23 mouse cellular contexts compared by ENCODE assay signal in genomic region chr17:78145335-78145734, GRCm38 (mm10). TPM values are rescaled to one million over a fixed set of nuclear protein-coding genes. Genes with fewer than 3 reads are reported as not detected.
DNase-seq lines count a peak whose midpoint lies in the region; TF ChIP-seq lines count a peak whose summit lies in the region.
"Had no signal": no experiment of that assay in that cellular context is flagged by ENCODE, and none has a peak within 500 bp of the region (broad histone marks: within the 10 kb centered on the region; RNA-seq: fewer than 3 reads in every experiment).

No protein-coding gene starts in this region.

- H3K27ac ChIP-seq in cerebellum, adult 2 months (ENCODE audit: insufficient read depth, low read length) = no peak overlapping the region
- H3K27ac ChIP-seq: heart, embryonic 13.5 days; hindbrain, embryonic 14.5 days; kidney, embryonic 15.5 days; left cerebral cortex, adult 2 months; limb, embryonic 10.5 days; liver, embryonic 15.5 days; lung, embryonic 15.5 days had no signal

- DNase-seq in left cerebral cortex, postnatal 4 days = peak; percentile 3
- DNase-seq in left cerebral cortex, postnatal 25 days (ENCODE audit: low spot score in 2 of 2) = no peak
- peak; percentile 16 for DNase-seq in cerebellum, adult 11 months
- DNase-seq in cerebellum, adult 2 months = peak; percentile 39 to 53
- peak; percentile 18 to 41 for DNase-seq in cerebellum, postnatal 25 days
- DNase-seq in kidney, adult 8-10 months = no peak
- no peak for DNase-seq in lung, postnatal 25 days (ENCODE audit: low spot score)
- DNase-seq: adrenal gland, adult 8-10 months; gastrocnemius, postnatal 25 days; heart, adult 18-20 months; heart, postnatal 14 days; liver; lung, postnatal 4 days; retina, postnatal 1 day; right cerebral cortex, postnatal 25 days; spleen, adult 18-20 months had no signal

- no peak overlapping the region for H3K4me3 ChIP-seq in cerebellum, adult 2 months (replicated peaks; ENCODE audit: insufficient read depth, low read depth, low read length)
- H3K4me3 ChIP-seq: heart, embryonic 13.5 days; kidney, embryonic 15.5 days; left cerebral cortex, adult 2 months; limb, embryonic 10.5 days; liver, embryonic 15.5 days; lung, embryonic 15.5 days had no signal

- no peak for TF ChIP-seq POLR2A in cerebellum, adult 2 months (IDR thresholded peaks at IDR 0.05; ENCODE audit: borderline replicate concordance, insufficient read depth, low read length)

- intact Hi-C loops in left cerebral cortex, postnatal 4 days (cut with DNase I) = no loop called here
- intact Hi-C loops in left cerebral cortex, postnatal 25 days (cut with DNase I) = no loop called here

- TF ChIP-seq CTCF in cerebellum, adult 2 months (IDR thresholded peaks at IDR 0.05; ENCODE audit: borderline replicate concordance, insufficient read depth, low read depth, low read length) = no peak

- 16% methylated on average over 4 of the region's 4 CpGs for WGBS in cerebellum, adult 2 months

- no peaks in the 10 kb centered on the region for H3K27me3 ChIP-seq in cerebellum, adult 2 months (ENCODE audit: control insufficient read depth, insufficient read depth, low read length)
- H3K27me3 ChIP-seq: kidney, embryonic 15.5 days; liver, embryonic 15.5 days had no signal

- peaks cover 8% of the 10 kb centered on the region; the same call in 1 of the 2 replicates for H3K4me1 ChIP-seq in cerebellum, adult 2 months (ENCODE audit: control insufficient read depth, insufficient read depth, low read length)
- H3K4me1 ChIP-seq: heart, embryonic 13.5 days; kidney, embryonic 15.5 days; liver, embryonic 15.5 days had no signal

RNA-seq across cellular contexts. Expression of gene Crim1, which starts 54.7 kb away (rescaled TPM):
- 10 to 100 TPM; 60.1 to 71.5 TPM for total RNA-seq in left cerebral cortex, postnatal 4 days (2021)
- 10 to 100 TPM; 70.3 to 81.0 TPM for total RNA-seq in left cerebral cortex, postnatal 25 days (2021)
- polyA plus RNA-seq in cerebellum, adult 2 months (2012; rRNA removed) = 34.4 and 35.8 TPM in 2 replicates

Comparison
In these comparisons a context has a peak if more than half of its experiments do, and no peak if none do; other contexts are left out.
1. DNase-seq: peak in left cerebral cortex, postnatal 4 days (single experiment), cerebellum, adult 11 months (single experiment), cerebellum, adult 2 months (2 of 2) and cerebellum, postnatal 25 days (2 of 2); none in left cerebral cortex, postnatal 25 days (0 of 2), kidney, adult 8-10 months (0 of 2) and lung, postnatal 25 days (single experiment).